Mouse (Mus musculus): Measurements from ENCODE around the gene Agr2.

Gene Agr2

GRCm38 (mm10) chr12:35992711-35993110, at the start of gene Agr2:
TSS of gene Agr2 (plus strand) at chr12:35992907.
- no peak for DNase-seq

DNA sequence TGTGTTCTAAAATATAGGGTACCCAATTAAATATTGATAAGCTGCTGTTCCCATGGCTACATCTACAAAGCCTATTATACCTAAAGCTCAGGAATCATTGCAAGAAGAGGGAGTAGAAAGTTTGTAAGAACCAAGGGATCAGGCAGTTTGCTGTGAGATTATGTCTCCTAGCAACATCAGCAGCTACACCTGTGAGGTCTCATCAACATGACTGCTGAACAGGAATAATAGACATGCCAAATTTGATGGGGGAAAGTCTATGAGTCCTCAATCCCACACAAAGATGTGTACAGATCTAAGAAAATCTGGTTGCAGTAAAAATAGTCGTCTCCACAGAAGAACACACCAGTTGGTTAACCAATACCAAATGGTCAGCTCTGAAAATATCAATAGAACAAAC, 41.0 kb upstream of the Agr2 start:
- DNase-seq = no peak

DNA sequence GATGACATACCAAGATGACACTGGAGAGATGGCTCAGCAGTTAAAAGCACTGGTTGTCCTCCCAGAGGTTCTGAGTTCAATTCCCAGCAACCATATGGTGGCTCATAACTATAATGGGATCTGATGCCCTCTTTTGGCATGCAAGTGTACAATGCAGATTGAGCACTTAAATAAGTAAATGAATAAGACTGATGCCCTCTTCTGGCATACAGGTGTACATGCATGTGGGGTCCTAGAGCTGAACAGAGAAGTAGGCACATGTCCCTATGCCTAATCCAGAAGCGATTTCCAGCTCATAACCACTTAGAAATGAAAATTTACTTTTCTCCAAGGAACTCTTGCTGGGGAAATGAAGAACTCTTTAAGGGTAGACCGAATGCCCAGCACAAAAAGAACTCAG, 35.5 kb upstream of the Agr2 start:
- DNase-seq = peak; percentile 4

GRCm38 (mm10) chr12:35966098-35966767, 26.5 kb upstream of the Agr2 start:
- no peak for DNase-seq

GRCm38 (mm10) chr12:35966768-35967141, 26.0 kb upstream of the Agr2 start:
- no peak for DNase-seq

DNA sequence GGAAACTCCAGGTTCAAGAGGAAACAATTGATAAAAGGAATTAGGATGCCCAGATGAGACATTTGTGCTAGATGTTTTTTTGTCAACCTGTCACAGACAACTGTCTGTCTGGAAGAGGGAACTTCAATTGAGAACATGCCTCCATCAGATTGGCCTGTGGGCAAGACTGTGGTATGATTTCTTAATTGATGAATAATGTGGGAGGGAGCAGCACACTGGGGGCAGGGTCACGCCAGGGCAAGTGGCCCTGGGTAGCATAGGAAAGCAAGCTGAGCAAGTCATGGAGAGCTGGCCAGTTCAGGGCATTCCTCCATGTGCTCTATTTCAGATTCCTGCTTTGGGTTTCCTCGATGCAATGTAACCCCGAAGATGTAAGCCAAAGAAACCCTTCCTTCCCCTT, 16.8 kb upstream of the Agr2 start:
- no peak for DNase-seq

GRCm38 (mm10) chr12:35977633-35978246, 15.0 kb upstream of the Agr2 start:
- no peak for DNase-seq

DNA sequence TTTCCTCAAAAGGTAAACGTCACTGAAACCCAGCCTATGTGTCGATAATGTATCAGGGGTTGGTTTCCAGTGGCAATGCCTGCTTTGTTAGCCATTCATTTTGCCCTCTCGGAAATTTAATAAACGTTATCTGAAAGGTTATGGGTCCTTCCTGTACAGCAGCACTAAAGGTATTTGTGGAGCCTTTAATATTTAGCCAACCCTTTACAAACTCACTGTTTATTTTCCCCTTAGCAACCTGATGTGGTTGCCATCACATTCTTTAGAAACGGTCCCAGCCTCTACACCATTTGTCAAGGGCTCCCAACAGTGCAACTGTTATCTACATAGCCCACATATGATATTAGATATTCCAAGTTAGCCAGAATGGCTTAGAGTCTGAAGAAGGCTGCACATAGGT, 13.1 kb upstream of the Agr2 start:
- DNase-seq = no peak

GRCm38 (mm10) chr12:35981732-35982360, 10.9 kb upstream of the Agr2 start:
- DNase-seq = peak; percentile 47

GRCm38 (mm10) chr12:35983472-35983871, 9.2 kb upstream of the Agr2 start:
- DNase-seq = no peak

GRCm38 (mm10) chr12:35984743-35985142, 8.0 kb upstream of the Agr2 start:
- no peak for DNase-seq

DNA sequence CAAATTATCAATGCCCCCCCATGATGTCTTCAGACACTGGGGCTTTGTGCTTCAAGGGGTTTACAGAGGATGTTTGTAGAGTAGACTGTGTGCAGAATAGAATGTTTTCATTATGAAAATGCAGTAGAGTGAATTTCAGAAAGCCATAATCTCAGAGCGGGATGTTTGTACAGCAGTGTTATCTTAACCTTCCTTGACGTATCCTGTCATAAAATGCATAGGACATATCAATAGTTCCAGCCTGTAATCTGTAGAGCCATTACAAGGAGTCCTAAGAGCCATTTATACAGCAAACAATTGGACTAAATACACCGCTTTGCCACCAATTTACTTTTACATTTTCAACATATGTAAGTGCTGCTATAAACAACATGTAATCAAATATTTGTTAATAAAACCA, 876 bp downstream of the Agr2 start:
- DNase-seq = no peak

- no peak for DNase-seq
Observed at GRCm38 (mm10) chr12:35994098-35994497, 1.4 kb downstream of the Agr2 start.

- DNase-seq = peak; percentile 39
Observed at GRCm38 (mm10) chr12:35995799-35996198, 3.1 kb downstream of the Agr2 start.

DNA sequence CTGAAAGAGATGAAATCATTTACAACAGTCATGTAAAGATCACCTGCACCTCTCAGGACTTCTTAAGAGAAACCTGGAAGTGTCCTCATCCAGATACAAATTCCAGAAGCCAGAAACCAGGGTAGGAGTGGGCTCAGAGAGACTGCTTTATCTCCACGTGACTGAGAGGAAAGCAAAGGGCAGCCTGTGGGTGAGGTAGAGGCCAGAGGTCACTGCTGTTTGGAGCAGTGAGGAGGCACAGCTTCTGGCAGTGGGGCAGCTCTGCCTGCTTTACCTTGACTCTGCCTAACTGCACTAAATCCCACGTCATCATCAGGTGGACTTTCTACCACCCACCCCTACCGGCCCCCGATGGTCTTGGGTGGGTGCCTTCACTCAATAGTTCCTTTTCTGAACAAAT, 12.0 kb downstream of the Agr2 start:
- DNase-seq = peak; percentile 12

DNA sequence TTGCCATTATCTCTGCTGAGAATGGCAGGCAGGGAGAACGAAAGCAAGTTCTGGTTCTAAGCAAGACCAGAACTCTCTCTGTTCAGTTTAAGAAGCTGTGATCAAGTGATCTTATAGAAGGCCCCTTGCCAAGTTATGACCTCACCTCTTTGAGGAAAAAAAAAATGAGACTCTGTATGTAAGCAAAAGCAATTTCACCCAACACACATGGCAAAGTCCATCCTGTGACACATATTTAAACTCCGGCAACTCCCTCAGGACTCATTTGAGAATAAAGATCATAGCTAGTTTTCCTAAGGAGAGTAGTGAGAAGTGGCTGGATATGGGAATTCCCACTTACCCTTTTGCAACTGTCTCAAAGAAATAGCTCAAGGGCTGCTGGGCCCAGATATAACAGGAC, 14.9 kb downstream of the Agr2 start:
- no peak for DNase-seq

DNA sequence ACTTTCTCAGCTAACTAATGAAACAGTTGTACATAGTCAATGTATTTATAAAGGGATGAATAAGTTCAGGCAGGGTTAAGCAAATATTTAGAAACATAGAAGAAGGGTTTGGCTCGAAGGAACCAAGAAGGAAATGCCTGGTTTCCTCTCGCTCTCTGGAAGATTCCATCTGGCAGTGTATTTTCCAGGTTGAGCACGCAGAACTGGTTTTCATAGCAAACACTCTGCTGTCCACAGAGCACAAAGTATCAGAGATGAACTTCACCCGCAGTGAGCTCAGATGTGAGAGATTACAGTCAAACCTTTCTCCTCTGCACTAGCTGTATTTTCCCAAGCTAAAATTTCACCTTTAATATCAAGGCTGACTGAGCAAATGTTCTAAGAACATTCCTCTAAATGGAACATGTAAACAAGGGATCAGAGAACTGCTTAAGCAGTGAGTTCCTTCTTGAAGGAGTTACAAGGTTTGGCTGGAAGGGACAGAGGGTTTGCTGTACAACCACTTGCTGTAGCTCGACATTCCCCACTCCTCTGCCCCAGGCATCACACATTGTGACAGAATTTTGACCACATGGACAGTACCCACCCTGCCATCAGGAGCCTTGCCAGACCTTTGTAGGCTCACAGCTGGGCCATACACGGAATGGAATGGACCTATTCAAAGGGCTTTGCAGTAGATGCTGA, 15.8 kb downstream of the Agr2 start:
- DNase-seq = peak; percentile 33

DNA sequence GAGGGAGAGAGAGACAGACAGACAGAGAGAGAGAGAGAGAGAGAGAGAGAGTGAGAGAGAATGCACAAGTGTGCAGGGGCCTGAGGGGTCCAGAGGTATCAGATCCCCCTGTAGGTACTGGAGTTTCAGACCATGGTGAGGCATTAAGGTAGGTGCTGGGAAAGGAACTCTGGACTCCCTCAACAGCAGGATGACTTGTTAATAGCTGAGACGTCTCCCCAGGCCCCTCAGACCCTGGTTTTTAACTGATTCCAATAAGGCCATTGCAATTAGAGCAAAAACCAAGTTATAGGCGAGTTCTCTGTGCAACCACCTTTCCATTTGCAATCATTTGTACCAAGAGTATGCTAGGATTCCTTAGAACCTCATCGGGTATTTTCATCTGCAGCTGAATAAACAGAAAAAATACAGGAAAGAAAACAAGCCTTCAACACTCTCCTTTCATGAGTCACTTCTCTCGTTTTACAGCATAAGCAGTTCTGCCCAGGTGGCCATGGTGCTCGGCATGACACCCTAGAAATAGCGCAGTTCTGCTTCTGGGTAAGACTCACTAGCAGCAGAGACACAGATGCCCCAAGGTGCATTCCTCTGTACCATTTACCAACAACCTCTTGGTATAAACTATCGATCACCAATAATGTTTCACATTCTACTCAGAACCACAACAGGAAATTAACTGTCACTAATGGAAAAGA, 20.7 kb downstream of the Agr2 start:
- no peak for DNase-seq

DNA sequence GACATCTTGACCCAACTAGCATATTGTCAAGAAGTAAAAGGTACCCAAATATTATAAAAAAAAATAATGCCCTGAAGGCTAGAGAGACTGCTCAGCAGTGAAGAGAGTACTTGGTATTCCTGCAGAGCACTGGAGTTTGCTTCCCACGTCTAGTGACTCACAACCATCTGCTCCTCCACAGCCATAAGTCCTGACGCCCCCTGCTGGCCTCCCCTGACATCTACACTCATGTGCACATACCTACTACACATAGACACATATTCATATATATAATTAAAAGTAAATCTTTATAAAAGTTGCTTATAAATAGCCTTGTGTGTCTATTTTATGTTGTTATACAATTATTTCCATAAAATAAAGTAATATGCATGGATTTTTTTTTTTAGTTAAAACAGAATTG, 25.1 kb downstream of the Agr2 start:
- DNase-seq = no peak

- DNase-seq = no peak
Observed at GRCm38 (mm10) chr12:36019572-36019971, 26.9 kb downstream of the Agr2 start.

DNA sequence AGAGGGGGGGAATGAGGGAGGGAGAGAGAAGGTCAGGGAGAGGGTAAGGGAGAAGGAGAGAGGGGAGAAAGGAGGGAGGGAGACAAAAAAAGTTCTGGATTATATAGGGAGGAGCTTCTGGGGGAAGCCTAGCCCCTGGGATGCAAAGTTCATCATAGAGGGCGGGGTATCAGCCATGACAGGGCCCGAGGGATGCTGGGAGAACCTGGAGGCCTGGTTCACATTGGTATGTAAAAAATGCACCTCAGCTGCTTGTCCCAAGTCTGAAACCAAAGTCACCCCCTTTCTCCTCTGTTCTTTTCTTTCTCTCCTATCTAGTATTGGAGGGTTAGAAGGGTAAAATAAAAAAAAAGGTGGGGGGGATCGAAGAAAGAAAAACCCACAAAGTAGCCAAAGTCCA, 27.4 kb downstream of the Agr2 start:
- no peak for DNase-seq

GRCm38 (mm10) chr12:36020710-36021109, 28.0 kb downstream of the Agr2 start:
- DNase-seq = no peak

DNA sequence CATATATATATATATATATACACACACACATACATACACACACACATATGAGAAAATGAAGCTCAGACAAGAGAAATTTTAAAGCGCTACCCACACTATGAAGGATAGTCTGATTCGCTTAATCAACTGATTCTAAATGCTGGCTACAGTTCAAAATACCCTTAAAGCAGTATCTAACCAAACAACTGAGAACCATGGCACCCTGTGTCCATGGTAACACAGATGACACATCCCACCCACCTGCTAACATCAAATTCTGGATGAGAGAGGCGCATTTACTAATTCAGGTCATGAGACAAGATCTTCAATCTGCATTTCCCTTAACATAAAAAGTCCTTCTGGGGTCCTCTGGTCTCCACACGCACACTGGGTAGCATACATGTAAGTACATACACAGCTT, 33.4 kb downstream of the Agr2 start:
- DNase-seq = no peak

Measured in kidney, postnatal 14 days (tissue).